Mouse (Mus musculus) forebrain, embryonic 11.5 days (tissue): Measurements from ENCODE around the gene Slc29a4. TPM values are rescaled to one million over a fixed set of nuclear protein-coding genes. Genes with fewer than 3 reads are reported as not detected.

Experiments
- ATAC-seq: fragments of 200-750 bp; cut with Nextera tagmentation; replicated peaks from 2 replicates; pipeline ENCODE4 v1.8.0; 2017; ENCODE audit warnings: moderate TSS enrichment; ENCODE audit not compliant: low FRiP score
- DNase-seq: peaks from one replicate; pipeline ENCODE4 v3.0.0-alpha.2; 2017; ENCODE audit warnings: low spot score
- H3K27ac ChIP-seq: fragments of 300-500 bp; sonication (generic); 2 replicates; pipeline ENCODE4 v1.5.1; 2014; ENCODE audit warnings: low read depth, low read length
- H3K27me3 ChIP-seq: fragments of 300-500 bp; sonication (generic); 2 replicates; pipeline ENCODE4 v1.6.1; 2014; ENCODE audit warnings: mild to moderate bottlenecking, low read length, mixed read lengths; ENCODE audit not compliant: control insufficient read depth, insufficient read depth
- H3K36me3 ChIP-seq: fragments of 300-500 bp; sonication (generic); 2 replicates; pipeline ENCODE4 v1.6.1; 2014; ENCODE audit warnings: mild to moderate bottlenecking, low read length, moderate library complexity, mixed read lengths; ENCODE audit not compliant: control insufficient read depth, insufficient read depth
- H3K4me1 ChIP-seq: fragments of 300-500 bp; sonication (generic); replicated peaks from 2 replicates; pipeline ENCODE4 v1.6.1; 2014; ENCODE audit warnings: low read length, mixed read lengths; ENCODE audit not compliant: control insufficient read depth, insufficient read depth
- H3K4me2 ChIP-seq: fragments of 300-500 bp; sonication (generic); 2 replicates; pipeline ENCODE4 v1.6.1; 2014; ENCODE audit warnings: low read depth, mild to moderate bottlenecking, low read length, moderate library complexity, mixed read lengths; ENCODE audit not compliant: severe bottlenecking
- H3K4me3 ChIP-seq: fragments of 300-500 bp; sonication (generic); 2 replicates; pipeline ENCODE4 v1.5.1; 2014; ENCODE audit warnings: low read depth, low read length
- H3K9ac ChIP-seq: fragments of 300-500 bp; sonication (generic); 2 replicates; pipeline ENCODE4 v1.6.1; 2014; ENCODE audit warnings: low read length
- H3K9me3 ChIP-seq: fragments of 300-500 bp; sonication (generic); 2 replicates; pipeline ENCODE4 v1.6.1; 2016; ENCODE audit warnings: low read length, mixed read lengths; ENCODE audit not compliant: control insufficient read depth
- WGBS: fragments of 180-500 bp; shearing (Covaris S2); extraction: QIAGEN DNeasy Blood & Tissue Kit; methylation state at CpG from one replicate; pipeline ENCODE4 v1.1.7; 2014; 5-methylcytosine and 5-hydroxymethylcytosine counted together
- polyA plus RNA-seq: library from polyadenylated mRNA; unstranded; fragments of >200 nt; fragmentation: Nextera tagmentation; extraction: Ambion mirVana; gene quantifications from 2 replicates; pipeline ENCODE4 v1.2.1, GENCODE M21; 2014

The Slc29a4 gene
- polyA plus RNA-seq, 1 experiment from 2014 or later: 31.3 TPM

- H3K36me3 ChIP-seq: peaks cover 4% of the 10 kb centered on the region; the same call in 1 of the 2 replicates
- no peak overlapping the region for H3K9ac ChIP-seq
- ATAC-seq (no peak), DNase-seq (no peak)
- WGBS: 87% methylated on average over 6 of the region's 6 CpGs
- no peaks in the 10 kb centered on the region for H3K4me1 ChIP-seq
- H3K27ac ChIP-seq: no peak overlapping the region
- H3K27me3 ChIP-seq: no peaks in the 10 kb centered on the region
- H3K4me3 ChIP-seq: no peak overlapping the region
- peaks cover 4% of the 10 kb centered on the region; the same call in 1 of the 2 replicates for H3K9me3 ChIP-seq
- H3K4me2 ChIP-seq: no peak overlapping the region
Observed at GRCm38 (mm10) chr5:142716056-142716455, 23.7 kb downstream of the Slc29a4 start.

- 23% methylated on average over 4 of the region's 4 CpGs for WGBS
- H3K36me3 ChIP-seq: no peaks in the 10 kb centered on the region
Observed at GRCm38 (mm10) chr5:142718037-142718436, 25.7 kb downstream of the Slc29a4 start.

GRCm38 (mm10) chr5:142718486-142718885 lies 26.2 kb downstream of the Slc29a4 start:
- H3K9ac ChIP-seq: no peak overlapping the region
- no peak overlapping the region for H3K4me3 ChIP-seq
- no peaks in the 10 kb centered on the region for H3K9me3 ChIP-seq
- 75% methylated on average over 25 of the region's 25 CpGs for WGBS
- H3K4me2 ChIP-seq: no peak overlapping the region
- no peaks in the 10 kb centered on the region for H3K4me1 ChIP-seq
- H3K27me3 ChIP-seq: no peaks in the 10 kb centered on the region
- ATAC-seq: 0 out of 2 replicates have a peak, but pooled peaks have one; percentile 4
- H3K27ac ChIP-seq: no peak overlapping the region
- H3K36me3 ChIP-seq: no peaks in the 10 kb centered on the region
- DNase-seq: no peak

More at GRCm38 (mm10) chr5:142718037-142718436, 25.7 kb downstream of the Slc29a4 start:
- no peaks in the 10 kb centered on the region for H3K27me3 ChIP-seq
- H3K4me2 ChIP-seq: no peak overlapping the region
- peak; percentile 44 for ATAC-seq
- H3K9me3 ChIP-seq: no peaks in the 10 kb centered on the region
- no peaks in the 10 kb centered on the region for H3K4me1 ChIP-seq
- H3K27ac ChIP-seq: no peak overlapping the region
- no peak overlapping the region for H3K9ac ChIP-seq
- no peak overlapping the region for H3K4me3 ChIP-seq
- peak; percentile 90 for DNase-seq

DNA sequence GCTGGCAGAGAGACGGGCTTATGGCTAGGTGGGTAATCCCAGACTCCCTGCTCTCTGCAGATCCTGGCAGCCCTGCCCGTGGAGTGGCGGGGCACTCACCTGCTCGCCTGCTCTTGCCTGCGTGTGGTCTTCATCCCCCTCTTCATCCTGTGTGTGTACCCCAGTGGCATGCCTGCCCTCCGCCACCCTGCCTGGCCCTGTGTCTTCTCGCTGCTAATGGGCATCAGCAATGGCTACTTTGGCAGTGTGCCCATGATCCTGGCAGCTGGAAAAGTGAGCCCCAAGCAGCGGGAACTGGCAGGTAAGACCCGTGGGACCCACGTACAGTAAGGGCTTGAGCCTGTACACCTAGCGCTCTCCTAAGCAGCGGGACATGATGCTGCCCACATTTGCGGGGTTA lies 27.6 kb downstream of the Slc29a4 start:
- H3K9me3 ChIP-seq: no peaks in the 10 kb centered on the region
- ATAC-seq (no peak), DNase-seq (no peak)
- no peak overlapping the region for H3K9ac ChIP-seq
- H3K4me3 ChIP-seq: no peak overlapping the region
- no peaks in the 10 kb centered on the region for H3K4me1 ChIP-seq
- no peak overlapping the region for H3K4me2 ChIP-seq
- no peaks in the 10 kb centered on the region; the same call in 1 of the 2 replicates for H3K36me3 ChIP-seq
- no peaks in the 10 kb centered on the region for H3K27me3 ChIP-seq
- no peak overlapping the region for H3K27ac ChIP-seq
- 88% methylated on average over 13 of the region's 13 CpGs for WGBS

GRCm38 (mm10) chr5:142723520-142724133 lies 31.3 kb downstream of the Slc29a4 start:
- Histone ChIP-seq H3K9ac (no peak overlapping the region), H3K4me1 (no peaks in the 10 kb centered on the region), H3K4me3 (no peak overlapping the region), H3K9me3 (no peaks in the 10 kb centered on the region), H3K27me3 (no peaks in the 10 kb centered on the region), H3K4me2 (no peak overlapping the region), H3K27ac (no peak overlapping the region), H3K36me3 (peaks cover 26% of the 10 kb centered on the region)
- WGBS: 16% methylated on average over 7 of the region's 7 CpGs
- DNase-seq (peak; percentile 88), ATAC-seq (peak; percentile 81)

GRCm38 (mm10) chr5:142724265-142724664 lies 32.0 kb downstream of the Slc29a4 start:
- no peaks in the 10 kb centered on the region for H3K9me3 ChIP-seq
- H3K4me1 ChIP-seq: no peaks in the 10 kb centered on the region
- ATAC-seq (no peak), DNase-seq (no peak)
- no peak overlapping the region for H3K4me2 ChIP-seq
- H3K4me3 ChIP-seq: no peak overlapping the region
- H3K27ac ChIP-seq: no peak overlapping the region
- H3K36me3 ChIP-seq: peaks cover 30% of the 10 kb centered on the region
- no peak overlapping the region for H3K9ac ChIP-seq
- 92% methylated on average over 7 of the region's 7 CpGs for WGBS
- H3K27me3 ChIP-seq: no peaks in the 10 kb centered on the region

- no peak overlapping the region for H3K9ac ChIP-seq
- 92% methylated on average over 6 of the region's 6 CpGs for WGBS
Observed at GRCm38 (mm10) chr5:142726748-142727147, 34.4 kb downstream of the Slc29a4 start.

DNA sequence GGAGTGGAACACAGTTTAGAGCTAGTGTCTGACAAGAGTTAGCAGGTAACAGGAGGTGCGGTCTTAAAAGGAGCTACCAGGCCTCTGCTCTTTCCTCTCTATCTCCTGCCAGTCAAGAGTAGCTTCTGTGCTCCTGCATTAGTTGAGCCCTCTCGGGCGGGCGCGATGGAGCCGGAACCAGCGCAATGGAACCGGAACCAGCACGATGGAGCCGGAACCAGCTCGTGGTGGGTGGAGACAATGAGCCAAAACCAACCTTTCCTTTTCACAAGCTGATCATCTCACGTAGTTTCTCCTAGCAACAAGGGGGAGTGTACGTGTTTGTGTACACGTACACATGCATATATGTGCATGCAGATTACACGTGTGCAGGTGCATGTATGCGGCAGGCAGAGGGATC lies 36.0 kb downstream of the Slc29a4 start:
- Histone ChIP-seq H3K4me3 (no peak overlapping the region), H3K4me2 (no peak overlapping the region), H3K4me1 (no peaks in the 10 kb centered on the region), H3K27ac (no peak overlapping the region), H3K27me3 (no peaks in the 10 kb centered on the region), H3K36me3 (peaks cover 61% of the 10 kb centered on the region), H3K9ac (no peak overlapping the region), H3K9me3 (no peaks in the 10 kb centered on the region)
- no peak for DNase-seq
- WGBS: 97% methylated on average over 16 of the region's 16 CpGs
- ATAC-seq: no peak

More at GRCm38 (mm10) chr5:142726748-142727147, 34.4 kb downstream of the Slc29a4 start:
- Histone ChIP-seq H3K27ac (no peak overlapping the region), H3K4me3 (no peak overlapping the region), H3K27me3 (no peaks in the 10 kb centered on the region), H3K9me3 (no peaks in the 10 kb centered on the region), H3K4me2 (no peak overlapping the region), H3K36me3 (peaks cover 51% of the 10 kb centered on the region), H3K4me1 (no peaks in the 10 kb centered on the region)
- DNase-seq: no peak
- ATAC-seq: no peak

GRCm38 (mm10) chr5:142730295-142730694 lies 38.0 kb downstream of the Slc29a4 start:
- H3K27ac ChIP-seq: no peak overlapping the region
- H3K4me1 ChIP-seq: no peaks in the 10 kb centered on the region
- H3K4me2 ChIP-seq: no peak overlapping the region
- H3K36me3 ChIP-seq: peaks cover 68% of the 10 kb centered on the region
- WGBS: 93% methylated on average over 12 of the region's 12 CpGs
- DNase-seq (no peak), ATAC-seq (no peak)
- H3K9me3 ChIP-seq: no peaks in the 10 kb centered on the region
- H3K9ac ChIP-seq: no peak overlapping the region
- H3K27me3 ChIP-seq: no peaks in the 10 kb centered on the region
- no peak overlapping the region for H3K4me3 ChIP-seq
